Mouse (Mus musculus): ENCODE results near the gene Pwwp2a. TPM values are rescaled to one million over a fixed set of nuclear protein-coding genes. Genes with fewer than 3 reads are reported as not detected.

Pwwp2a gene
- polyA plus RNA-seq, 1 experiment from 2014 or later: 28.0 TPM

Other genes starting within 250 kb of the Pwwp2a start
- 51.0 and 51.8 TPM in 2 replicates for gene Slu7, start 248.3 kb upstream of the Pwwp2a start, polyA plus RNA-seq (2015; fragmentation: Nextera tagmentation; extraction: Ambion mirVana)
- gene C1qtnf2, start 207.7 kb upstream of the Pwwp2a start, polyA plus RNA-seq (2015; fragmentation: Nextera tagmentation; extraction: Ambion mirVana): 10.1 and 10.4 TPM in 2 replicates
- gene Ccnjl, start 153.2 kb upstream of the Pwwp2a start, polyA plus RNA-seq (2015; fragmentation: Nextera tagmentation; extraction: Ambion mirVana): 12.7 and 13.5 TPM in 2 replicates
- 3.5 and 3.8 TPM in 2 replicates for gene 4933415A04Rik, start 95.0 kb upstream of the Pwwp2a start, polyA plus RNA-seq (2015; fragmentation: Nextera tagmentation; extraction: Ambion mirVana)
- 0.84 and 11.2 TPM in 2 replicates for gene Fabp6, start 80.5 kb upstream of the Pwwp2a start, polyA plus RNA-seq (2015; fragmentation: Nextera tagmentation; extraction: Ambion mirVana)
- gene Ttc1, start 66.0 kb downstream of the Pwwp2a start, polyA plus RNA-seq (2015; fragmentation: Nextera tagmentation; extraction: Ambion mirVana): 56.1 and 57.7 TPM in 2 replicates
- 0.54 and 0.59 TPM in 2 replicates for gene Adra1b, start 219.2 kb downstream of the Pwwp2a start, polyA plus RNA-seq (2015; fragmentation: Nextera tagmentation; extraction: Ambion mirVana)

Measured in stomach, embryonic 15.5 days (tissue).